Mouse (Mus musculus) C2C12 (cell line): Measurements from ENCODE around the gene Hk2. TPM values are rescaled to one million over a fixed set of nuclear protein-coding genes. Genes with fewer than 3 reads are reported as not detected.

Source experiments
- H3K27me3 ChIP-seq: one replicate; pipeline ENCODE4 v1.6.1; 2011; ENCODE audit not compliant: control insufficient read depth, insufficient read depth, insufficient read length
- H3K36me3 ChIP-seq: one replicate; pipeline ENCODE4 v1.6.1; 2011; ENCODE audit not compliant: control insufficient read depth, insufficient read depth
- H3K4me3 ChIP-seq: one replicate; pipeline ENCODE4 v1.5.1; 2011; ENCODE audit warnings: mild to moderate bottlenecking, control low read depth; ENCODE audit not compliant: poor library complexity, insufficient read depth, severe bottlenecking
- H3K79me2 ChIP-seq: one replicate; pipeline ENCODE4 v1.6.1; 2011; ENCODE audit not compliant: control insufficient read depth, insufficient read depth
- H3K79me3 ChIP-seq: one replicate; pipeline ENCODE4 v1.6.1; 2011; ENCODE audit warnings: low read depth, control low read depth
- H3ac ChIP-seq: one replicate; pipeline ENCODE3; 2011; ENCODE audit warnings: low read depth; ENCODE audit not compliant: control insufficient read depth, insufficient read length
- CEBPB ChIP-seq: IDR thresholded peaks from one replicate; pipeline ENCODE4 v1.6.1; 2011; ENCODE audit warnings: low read depth, mild to moderate bottlenecking, control low read depth, moderate library complexity
- CTCF ChIP-seq: IDR thresholded peaks from one replicate; pipeline ENCODE4 v1.5.1; 2011; ENCODE audit not compliant: control insufficient read depth, insufficient read depth, insufficient read length
- FOSL1 ChIP-seq: IDR thresholded peaks from one replicate; pipeline ENCODE4 v1.8.0; 2011; ENCODE audit warnings: mild to moderate bottlenecking, low read length; ENCODE audit not compliant: poor library complexity, insufficient read depth, severe bottlenecking
- MAX ChIP-seq: IDR thresholded peaks from one replicate; pipeline ENCODE4 v1.6.1; 2011; ENCODE audit warnings: mild to moderate bottlenecking, control low read depth
- MYOD1 ChIP-seq: IDR thresholded peaks from one replicate; pipeline ENCODE4 v1.6.1; 2011; ENCODE audit warnings: low read depth; ENCODE audit not compliant: control insufficient read depth, insufficient read length
- MYOG ChIP-seq: IDR thresholded peaks from one replicate; pipeline ENCODE4 v1.6.1; 2011; ENCODE audit not compliant: control insufficient read depth, insufficient read length; ENCODE audit errors: extremely low read depth
- USF1 ChIP-seq: IDR thresholded peaks from one replicate; pipeline ENCODE4 v1.6.1; 2011; ENCODE audit warnings: low read depth, mild to moderate bottlenecking, control low read depth, moderate library complexity
- polyA plus RNA-seq: library from polyadenylated mRNA; unstranded; fragments of >200 nt; fragmentation: generic; extraction: Trizol; gene quantifications from one replicate; pipeline ENCODE4 v1.2.1, GENCODE M21; 2012; ENCODE audit warnings: missing spikeins

The Hk2 gene
- polyA plus RNA-seq, 1 experiment: 24.3 TPM

DNA sequence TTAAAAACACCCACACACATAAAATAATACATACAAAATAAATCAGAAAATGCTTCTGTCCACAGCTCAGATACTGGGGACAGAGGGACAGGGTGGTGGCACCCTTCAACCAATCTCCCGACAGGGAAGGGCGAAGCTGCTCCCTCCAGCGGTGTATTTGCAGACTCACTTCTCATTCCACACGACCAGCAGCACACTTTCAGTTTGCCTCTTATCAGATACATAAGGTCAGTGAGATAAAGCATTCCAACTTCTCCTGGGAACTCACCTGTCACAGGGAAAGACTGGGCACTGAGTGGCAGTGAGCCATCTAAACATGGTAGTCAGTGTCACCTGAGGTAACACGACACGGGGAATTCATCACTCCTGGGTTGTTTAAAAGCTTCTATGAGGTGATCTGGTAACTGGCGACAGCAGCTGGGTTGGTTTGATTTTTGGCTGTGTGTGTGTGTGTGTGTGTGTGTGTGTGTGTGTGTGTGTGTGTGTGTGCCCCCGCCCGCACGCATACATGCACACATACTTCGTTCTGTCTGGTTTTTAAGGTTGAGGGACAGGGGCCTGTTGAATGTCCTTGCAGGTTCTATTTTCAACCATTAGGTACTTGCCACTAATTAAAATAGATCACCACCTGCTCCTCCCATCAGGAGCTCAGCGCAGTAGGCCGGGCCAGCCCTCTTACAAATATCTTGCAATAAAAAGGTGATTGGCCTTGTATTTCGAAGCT is 20.5 kb downstream of the Hk2 start:
- TF ChIP-seq USF1: no peak
- no peak for TF ChIP-seq CTCF
- no peak for TF ChIP-seq CEBPB
- peak; percentile 31 for TF ChIP-seq MYOD1
- TF ChIP-seq FOSL1: no peak
- no peak for TF ChIP-seq MYOG
- TF ChIP-seq MAX: no peak
- Histone ChIP-seq H3K79me3 (peaks cover 22% of the 10 kb centered on the region), H3K4me3 (no peak overlapping the region), H3ac (no peak overlapping the region), H3K79me2 (peaks cover 75% of the 10 kb centered on the region), H3K36me3 (peaks cover 32% of the 10 kb centered on the region), H3K27me3 (no peaks in the 10 kb centered on the region)

DNA sequence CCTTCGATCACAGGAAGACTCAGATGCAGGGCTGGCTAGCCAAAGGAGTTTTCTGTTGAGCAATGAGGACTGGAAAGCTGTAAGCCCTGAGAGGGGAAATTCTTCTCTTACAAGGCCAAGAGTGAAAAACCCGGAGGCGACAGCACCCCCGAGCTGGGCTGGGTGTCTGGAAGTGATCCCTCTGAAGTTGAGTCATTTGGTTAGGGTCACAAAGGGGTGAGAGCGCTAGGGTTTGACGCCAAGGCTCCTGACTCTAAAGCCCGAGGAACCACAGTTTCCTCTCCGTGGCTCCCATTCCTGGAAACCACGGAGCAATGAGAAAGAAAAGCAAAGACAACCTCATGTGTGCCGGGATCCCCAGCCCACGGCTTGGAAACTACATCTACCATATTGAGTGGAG is 21.2 kb downstream of the Hk2 start:
- Histone ChIP-seq H3K79me3 (peaks cover 22% of the 10 kb centered on the region), H3ac (peak overlapping the region; percentile 19), H3K27me3 (no peaks in the 10 kb centered on the region), H3K79me2 (peaks cover 68% of the 10 kb centered on the region), H3K36me3 (peaks cover 35% of the 10 kb centered on the region), H3K4me3 (no peak overlapping the region)
- TF ChIP-seq MYOG (no peak), CTCF (no peak), CEBPB (peak; percentile 31)

DNA sequence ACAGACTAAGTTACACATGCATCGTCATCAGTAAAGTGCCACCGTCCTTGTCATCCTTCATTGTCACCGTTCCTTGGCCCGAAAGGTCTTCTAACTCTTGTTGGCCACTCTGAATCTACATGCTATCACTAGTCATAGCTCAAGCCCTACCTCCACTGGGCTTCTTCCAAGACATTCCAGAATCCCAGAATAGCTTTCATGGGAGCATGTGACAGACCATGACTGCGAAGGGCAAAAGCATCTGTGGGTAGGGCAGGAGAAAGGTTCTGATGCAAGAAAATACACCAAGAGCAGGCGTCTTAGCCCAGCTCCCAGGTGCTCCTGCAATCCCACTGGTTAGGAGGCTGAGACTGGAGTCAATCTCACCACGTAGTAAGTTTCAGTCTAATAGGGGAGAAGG is 22.5 kb downstream of the Hk2 start:
- TF ChIP-seq FOSL1 (no peak), CEBPB (no peak), MYOG (no peak), CTCF (no peak), USF1 (no peak), MAX (no peak), MYOD1 (no peak)
- Histone ChIP-seq H3K4me3 (no peak overlapping the region), H3ac (no peak overlapping the region), H3K79me3 (peaks cover 22% of the 10 kb centered on the region), H3K27me3 (no peaks in the 10 kb centered on the region), H3K79me2 (peaks cover 63% of the 10 kb centered on the region), H3K36me3 (peaks cover 33% of the 10 kb centered on the region)

DNA sequence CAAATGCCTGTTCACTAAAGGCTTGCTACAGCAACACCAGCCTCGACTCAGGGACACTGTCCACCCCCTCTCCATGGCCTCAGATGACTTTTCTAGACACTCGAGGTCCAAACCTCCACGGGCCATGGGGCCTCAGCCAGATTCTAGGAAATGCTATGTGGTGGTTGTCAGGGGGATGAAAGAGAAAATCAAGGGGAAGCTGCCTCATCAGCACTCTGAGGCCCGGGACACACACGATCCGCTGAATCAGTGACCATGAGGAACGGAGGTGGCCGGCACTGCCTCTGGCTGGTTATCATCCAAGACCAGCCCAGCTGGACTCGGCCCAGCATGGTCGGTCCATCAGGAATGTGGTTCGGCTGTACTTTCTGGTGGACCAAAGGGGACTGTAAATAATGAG is 23.2 kb downstream of the Hk2 start:
- Histone ChIP-seq H3K4me3 (no peak overlapping the region), H3K79me3 (peaks cover 22% of the 10 kb centered on the region), H3K27me3 (no peaks in the 10 kb centered on the region), H3K79me2 (peaks cover 70% of the 10 kb centered on the region), H3ac (no peak overlapping the region), H3K36me3 (peaks cover 40% of the 10 kb centered on the region)
- TF ChIP-seq MAX (no peak), CEBPB (no peak), MYOG (no peak), USF1 (no peak), CTCF (no peak), FOSL1 (no peak), MYOD1 (no peak)

DNA sequence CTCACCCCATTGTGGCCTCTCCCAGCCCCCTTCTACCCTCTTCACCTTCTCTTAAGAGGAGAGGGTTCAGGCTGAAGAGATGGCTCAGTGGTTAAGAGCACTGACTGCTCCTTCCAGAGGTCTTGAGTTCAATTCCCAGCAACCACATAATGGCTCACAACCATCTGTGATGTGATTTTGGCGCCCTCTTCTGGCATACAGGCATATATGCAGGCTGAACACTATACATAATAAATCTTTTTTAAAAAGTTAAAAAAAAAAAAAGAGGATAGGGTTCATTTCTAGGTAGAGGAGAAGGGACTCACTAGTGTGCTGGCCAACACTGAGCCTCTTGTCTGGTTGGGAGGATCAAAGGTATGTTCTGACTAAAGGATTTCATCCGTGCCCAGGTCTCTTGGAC is 24.2 kb downstream of the Hk2 start:
- Histone ChIP-seq H3ac (no peak overlapping the region), H3K4me3 (no peak overlapping the region), H3K79me3 (peaks cover 22% of the 10 kb centered on the region), H3K27me3 (no peaks in the 10 kb centered on the region), H3K36me3 (peaks cover 49% of the 10 kb centered on the region), H3K79me2 (peaks cover 62% of the 10 kb centered on the region)
- TF ChIP-seq CEBPB (no peak), USF1 (no peak), CTCF (no peak), MYOD1 (no peak), FOSL1 (no peak), MYOG (no peak), MAX (no peak)

DNA sequence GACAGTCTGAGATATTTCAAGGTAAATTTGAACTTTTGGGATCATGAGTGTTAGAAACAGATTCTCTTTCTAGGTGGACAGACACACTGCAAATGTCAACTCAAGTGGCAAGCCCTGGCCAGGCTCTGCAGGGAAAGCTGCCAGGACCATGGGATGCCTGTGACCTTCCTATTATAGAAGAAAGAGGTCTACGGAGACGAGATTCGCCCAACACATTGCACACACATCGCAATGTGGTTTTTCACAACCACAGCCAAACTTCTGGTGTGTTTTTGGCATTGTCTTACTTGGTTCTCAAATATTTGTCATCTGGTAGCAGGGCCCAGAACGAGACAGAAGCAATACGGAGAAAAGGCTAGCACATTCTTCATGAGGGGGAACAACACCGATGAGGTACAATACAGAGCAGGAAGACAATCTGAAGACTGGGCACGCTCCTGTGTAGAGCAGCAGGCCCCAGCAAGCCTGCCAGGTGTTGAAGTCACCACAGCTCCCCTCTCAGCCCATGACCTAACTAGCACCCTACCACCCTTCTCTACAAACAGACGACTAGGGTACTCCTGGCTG is 26.1 kb downstream of the Hk2 start:
- TF ChIP-seq CTCF (no peak), MYOD1 (no peak), USF1 (no peak), FOSL1 (no peak), MAX (no peak), MYOG (no peak), CEBPB (no peak)
- Histone ChIP-seq H3ac (no peak overlapping the region), H3K79me2 (peaks cover 43% of the 10 kb centered on the region), H3K4me3 (no peak overlapping the region), H3K27me3 (no peaks in the 10 kb centered on the region), H3K36me3 (peaks cover 64% of the 10 kb centered on the region), H3K79me3 (peaks cover 20% of the 10 kb centered on the region)
